Mouse (Mus musculus) bone marrow, adult 2 months (tissue): ENCODE data around the gene Ccdc105.

Source experiments
- CTCF ChIP-seq: fragments of 200-500 bp; IDR thresholded peaks from 2 replicates; pipeline ENCODE4 v1.5.1; 2011; ENCODE audit warnings: low read length, control low read depth; ENCODE audit not compliant: control insufficient read depth, insufficient read depth
- POLR2A ChIP-seq: fragments of 200-500 bp; IDR thresholded peaks from 2 replicates; pipeline ENCODE4 v1.6.1; 2011; ENCODE audit warnings: low read depth, mild to moderate bottlenecking, control low read depth, low read length, borderline replicate concordance; ENCODE audit not compliant: control insufficient read depth

GRCm38 (mm10) chr10:78745453-78746232 is 7.2 kb downstream of the Ccdc105 start:
- no peak for TF ChIP-seq CTCF
- no peak for TF ChIP-seq POLR2A
